Mouse (Mus musculus) cortical plate, adult 2 months (tissue): ENCODE measurements at regions not wholly inside any gene's neighbourhood (a gene's known extent, or its start where the extent isn't known, plus 50 kb on each side); places are given as distances from the start of the nearest gene placed in this dataset.

Experiments used
- CTCF ChIP-seq: fragments of 200-500 bp; IDR thresholded peaks from 2 replicates; pipeline ENCODE4 v1.5.1; 2011; ENCODE audit warnings: mild to moderate bottlenecking, control low read depth, low read length; ENCODE audit not compliant: insufficient read depth; ENCODE audit errors: extremely low read depth
- POLR2A ChIP-seq: fragments of 200-500 bp; IDR thresholded peaks from 2 replicates; pipeline ENCODE4 v1.6.1; 2011; ENCODE audit warnings: mild to moderate bottlenecking, low read length, control low read depth; ENCODE audit not compliant: insufficient read depth; ENCODE audit errors: extremely low read depth

DNA sequence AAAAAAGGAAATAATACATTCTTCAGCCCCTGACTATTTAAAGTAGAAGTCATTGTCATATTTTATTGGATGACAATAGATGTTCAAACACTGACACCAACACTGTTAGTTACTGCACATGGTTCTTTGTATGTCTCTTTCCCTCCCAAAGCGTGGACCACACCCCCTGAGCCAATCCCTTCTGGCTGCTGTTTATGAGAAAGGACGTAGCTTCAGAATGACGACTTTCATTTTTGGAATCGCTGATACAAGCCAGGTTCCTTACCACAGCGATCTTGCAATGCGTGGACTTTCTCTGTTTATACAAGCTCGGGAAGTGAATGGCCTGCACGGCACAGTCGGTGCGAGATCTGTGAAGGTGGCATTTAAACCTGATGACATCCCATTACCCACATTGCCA, 66.1 kb upstream of the Tgfbr2 start:
- TF ChIP-seq POLR2A (no peak), CTCF (no peak)
